Mouse (Mus musculus) MEL (cell line): Measurements from ENCODE around the gene 0610030E20Rik. TPM values are rescaled to one million over a fixed set of nuclear protein-coding genes. Genes with fewer than 3 reads are reported as not detected.

Experiments used
- DNase-seq: peaks from one replicate; pipeline ENCODE4 v3.0.0; 2011; ENCODE audit warnings: low read depth, low spot score
- H3K27ac ChIP-seq: 2 replicates; pipeline ENCODE4 v1.5.1; 2012; ENCODE audit warnings: low read depth, mild to moderate bottlenecking, control low read depth, low read length, moderate library complexity; ENCODE audit not compliant: control insufficient read depth
- H3K27me3 ChIP-seq, 2 experiments: fragments of 150-350 bp in 1 of 2; sonication (generic) in 1 of 2; 2 replicates each; pipeline ENCODE4 v1.6.1; 2012; ENCODE audit warnings: low read length in 2 of 2, mild to moderate bottlenecking in 2 of 2, improper control_type of control experiment in 1 of 2, moderate library complexity in 1 of 2; ENCODE audit not compliant: insufficient read depth in 2 of 2, control insufficient read depth in 1 of 2
- H3K36me3 ChIP-seq, 2 experiments: 2 replicates each; pipeline ENCODE4 v1.6.1; 2012 to 2014; ENCODE audit warnings: low read length in 2 of 2, improper control_type of control experiment in 1 of 2, inconsistent platforms in 1 of 2, mild to moderate bottlenecking in 1 of 2; ENCODE audit not compliant: insufficient read depth in 2 of 2, control insufficient read depth in 1 of 2
- H3K4me1 ChIP-seq, 2 experiments: fragments of 150-350 bp in 1 of 2; sonication (generic) in 1 of 2; 2 replicates each; pipeline ENCODE4 v1.6.1; 2012; ENCODE audit warnings: low read length in 2 of 2, improper control_type of control experiment in 1 of 2, mild to moderate bottlenecking in 1 of 2; ENCODE audit not compliant: insufficient read depth in 2 of 2, control insufficient read depth in 1 of 2
- H3K4me3 ChIP-seq, 2 experiments: fragments of 150-350 bp in 1 of 2; sonication (generic) in 1 of 2; 2 replicates each; pipeline ENCODE4 v1.5.1; 2012; ENCODE audit warnings: low read depth in 2 of 2, low read length in 2 of 2, mild to moderate bottlenecking in 2 of 2, moderate library complexity in 2 of 2, control low read depth in 1 of 2, improper control_type of control experiment in 1 of 2; ENCODE audit not compliant: control insufficient read depth in 1 of 2, insufficient read depth in 1 of 2
- H3K79me2 ChIP-seq: 2 replicates; pipeline ENCODE4 v1.6.1; 2012; ENCODE audit warnings: mild to moderate bottlenecking, low read length, moderate library complexity; ENCODE audit not compliant: control insufficient read depth, poor library complexity, insufficient read depth
- H3K9ac ChIP-seq: 2 replicates; pipeline ENCODE4 v1.6.1; 2012; ENCODE audit warnings: low read depth, mild to moderate bottlenecking, control low read depth, low read length, moderate library complexity; ENCODE audit not compliant: control insufficient read depth, poor library complexity, severe bottlenecking
- H3K9me3 ChIP-seq: fragments of 150-350 bp; sonication (generic); replicated peaks from 2 replicates; pipeline ENCODE4 v1.6.1; 2012; ENCODE audit warnings: mild to moderate bottlenecking, low read length, improper control_type of control experiment, moderate library complexity; ENCODE audit not compliant: insufficient read depth
- CTCF ChIP-seq, 3 experiments: IDR thresholded peaks in 2 of 3; conservative IDR thresholded peaks in 1 of 3; 2 replicates each; pipeline ENCODE4 v1.5.1; 2011 to 2012; ENCODE audit warnings: low read length in 3 of 3, low read depth in 2 of 3, mild to moderate bottlenecking in 2 of 3, improper control_type of control experiment in 1 of 3, inconsistent platforms in 1 of 3, mixed read lengths in 1 of 3, moderate library complexity in 1 of 3; ENCODE audit not compliant: control insufficient read depth in 1 of 3, insufficient read depth in 1 of 3, poor library complexity in 1 of 3, severe bottlenecking in 1 of 3
- E2F4 ChIP-seq: IDR thresholded peaks from 2 replicates; pipeline ENCODE4 v1.6.1; 2011; ENCODE audit warnings: low read depth, low read length, improper control_type of control experiment, borderline replicate concordance
- EP300 ChIP-seq, 2 experiments: IDR thresholded peaks; 2 replicates each; pipeline ENCODE4 v1.6.1; 2011; ENCODE audit warnings: improper control_type of control experiment in 2 of 2, low read length in 2 of 2, low read depth in 1 of 2, mild to moderate bottlenecking in 1 of 2
- GATA1 ChIP-seq: IDR thresholded peaks from 2 replicates; pipeline ENCODE4 v1.6.1; 2011; ENCODE audit warnings: low read depth, low read length, improper control_type of control experiment
- MYC ChIP-seq: IDR thresholded peaks from 2 replicates; pipeline ENCODE4 v1.6.1; 2011; ENCODE audit warnings: low read depth, mild to moderate bottlenecking, low read length, improper control_type of control experiment, moderate library complexity
- POLR2A ChIP-seq, 2 experiments: IDR thresholded peaks; 2 replicates each; pipeline ENCODE4 v1.6.1; 2011 to 2012; ENCODE audit warnings: low read length in 2 of 2, mild to moderate bottlenecking in 2 of 2, control low read depth in 1 of 2, improper control_type of control experiment in 1 of 2, low read depth in 1 of 2, moderate library complexity in 1 of 2; ENCODE audit not compliant: control insufficient read depth in 1 of 2, insufficient read depth in 1 of 2, poor library complexity in 1 of 2
- POLR2AphosphoS5 ChIP-seq: IDR thresholded peaks from 2 replicates; pipeline ENCODE4 v1.6.1; 2012; ENCODE audit warnings: low read depth, borderline replicate concordance, mild to moderate bottlenecking, inconsistent platforms, low read length, moderate library complexity, mixed read lengths
- RAD21 ChIP-seq: IDR thresholded peaks from 2 replicates; pipeline ENCODE4 v1.6.1; 2011; ENCODE audit warnings: mild to moderate bottlenecking, low read depth, low read length, improper control_type of control experiment
- SMC3 ChIP-seq: IDR thresholded peaks from 2 replicates; pipeline ENCODE4 v1.6.1; 2011; ENCODE audit warnings: low read depth, low read length, improper control_type of control experiment
- TAL1 ChIP-seq: IDR thresholded peaks from 2 replicates; pipeline ENCODE4 v1.6.1; 2012; ENCODE audit warnings: mild to moderate bottlenecking, inconsistent platforms, low read length, moderate library complexity, mixed read lengths
- TBP ChIP-seq: IDR thresholded peaks from 2 replicates; pipeline ENCODE4 v1.8.0; 2011; ENCODE audit warnings: low read depth, low read length, improper control_type of control experiment
- TCF12 ChIP-seq: IDR thresholded peaks from 2 replicates; pipeline ENCODE4 v1.6.1; 2014; ENCODE audit warnings: low read depth, mild to moderate bottlenecking, inconsistent platforms, low read length, improper control_type of control experiment, moderate library complexity
- UBTF ChIP-seq: IDR thresholded peaks from 2 replicates; pipeline ENCODE4 v1.6.1; 2012; ENCODE audit warnings: low read depth, mild to moderate bottlenecking, inconsistent platforms, low read length, improper control_type of control experiment, moderate library complexity, borderline replicate concordance; ENCODE audit not compliant: insufficient read depth
- USF1 ChIP-seq: IDR thresholded peaks from 2 replicates; pipeline ENCODE4 v1.6.1; 2014; ENCODE audit warnings: low read depth, mild to moderate bottlenecking, inconsistent platforms, low read length, improper control_type of control experiment, moderate library complexity
- polyA plus RNA-seq, 2 experiments: library from polyadenylated mRNA; stranded (reverse) in 1 of 2; unstranded in 1 of 2; fragments of >175 nt in 1 of 2; fragments of >200 nt in 1 of 2; gene quantifications; 2 replicates each; pipeline versions ENCODE4 v1.2.1 to v1.2.4; 2012; ENCODE audit warnings: low replicate concordance in 2 of 2, low read depth in 1 of 2; ENCODE audit not compliant: insufficient read length in 2 of 2, insufficient read depth in 1 of 2, missing spikeins in 1 of 2
- total RNA-seq: library from RNA; depleted of rRNA; stranded (reverse); fragments of 300-350 nt; gene quantifications from 2 replicates; pipeline ENCODE4 v1.2.3, GENCODE M21; 2012

Gene 0610030E20Rik
- total and polyA plus RNA-seq, 3 experiments: 14.2 to 28.5 TPM; not detected in 1

GRCm38 (mm10) chr6:72388791-72389329 is 41.7 kb downstream of the 0610030E20Rik start:
- TF ChIP-seq TCF12 (no peak), POLR2AphosphoS5 (peak; percentile 98; the same call in 1 of the 2 replicates)
- TF ChIP-seq, all 39 proteins: peak for 1
- H3K4me1 ChIP-seq: peaks cover 0 to 54% of the 10 kb centered on the region in 2 experiments; a peak in 3 of 4 replicates
- peak; percentile 75 for DNase-seq
- peaks cover 63% of the 10 kb centered on the region for H3K79me2 ChIP-seq
- peak overlapping the region; percentile 2 to 51; a peak in 3 of 4 replicates for H3K4me3 ChIP-seq
- H3K27me3 ChIP-seq: no peaks in the 10 kb centered on the region
- no peaks in the 10 kb centered on the region for H3K9me3 ChIP-seq
- H3K27ac ChIP-seq: peak overlapping the region; percentile 99
- H3K36me3 ChIP-seq: peaks cover 2 to 57% of the 10 kb centered on the region in 2 experiments; a peak in 3 of 4 replicates
- H3K9ac ChIP-seq: peak overlapping the region; percentile 84

GRCm38 (mm10) chr6:72389471-72389940 is 42.4 kb downstream of the 0610030E20Rik start:
- Histone ChIP-seq H3K36me3 (peaks cover 2 to 53% of the 10 kb centered on the region in 2 experiments; a peak in 3 of 4 replicates), H3K79me2 (peaks cover 63% of the 10 kb centered on the region), H3K4me1 (peaks cover 0 to 52% of the 10 kb centered on the region in 2 experiments; a peak in 3 of 4 replicates), H3K27ac (peak overlapping the region; percentile 99), H3K9me3 (no peaks in the 10 kb centered on the region), H3K4me3 (peak overlapping the region; percentile 2 to 77), H3K9ac (peak overlapping the region; percentile 96), H3K27me3 (no peaks in the 10 kb centered on the region)
- DNase-seq: peak; percentile 98
- TF ChIP-seq TAL1 (peak; percentile 99), TBP (peak; percentile 97), RAD21 (no peak), POLR2A (IDR thresholded peaks at IDR 0.05; ENCODE audit: control insufficient read depth in 1 of 2, insufficient read depth in 1 of 2, low read depth in 1 of 2, low read length in 2 of 2, poor library complexity in 1 of 2) (peak in 1 of 2 experiments; percentile 17; a peak in 1 of 4 replicates), UBTF (peak; percentile 98; the same call in 1 of the 2 replicates), MYC (no peak), GATA1 (peak; percentile 97), POLR2AphosphoS5 (peak; percentile 49; the same call in 1 of the 2 replicates)

GRCm38 (mm10) chr6:72389941-72390771 is 43.0 kb downstream of the 0610030E20Rik start, which contains the start of gene Vamp8:
Vamp8 (minus strand) TSS chr6:72390703.
- peaks cover 0 to 48% of the 10 kb centered on the region in 2 experiments; a peak in 3 of 4 replicates for H3K4me1 ChIP-seq
- DNase-seq: peak; percentile 83
- no peak for TF ChIP-seq SMC3
- TF ChIP-seq POLR2A (IDR thresholded peaks at IDR 0.05; ENCODE audit: control insufficient read depth in 1 of 2, insufficient read depth in 1 of 2, low read depth in 1 of 2, low read length in 2 of 2, poor library complexity in 1 of 2): peak; percentile 72 to 73; a peak in 3 of 4 replicates
- TF ChIP-seq EP300 (IDR thresholded peaks at IDR 0.05; ENCODE audit: low read depth in 1 of 2, low read length in 2 of 2): no peak
- TF ChIP-seq E2F4: no peak
- TF ChIP-seq USF1: no peak
- TF ChIP-seq TBP: no peak
- 0 out of 2 replicates have a peak, but pooled peaks have one; percentile 54 for TF ChIP-seq UBTF
- peak; percentile 8; the same call in 1 of the 2 replicates for TF ChIP-seq POLR2AphosphoS5
- no peak for TF ChIP-seq CTCF (IDR thresholded peaks at IDR 0.05 in 2 of 3, conservative IDR thresholded peaks at IDR 0.05 in 1 of 3; ENCODE audit: control insufficient read depth in 1 of 3, insufficient read depth in 1 of 3, low read depth in 2 of 3, low read length in 3 of 3, poor library complexity in 1 of 3, severe bottlenecking in 1 of 3)
- H3K27ac ChIP-seq: peak within 1 kb of the TSS; percentile 99
- H3K79me2 ChIP-seq: peaks cover 60% of the 10 kb centered on the region
- H3K27me3 ChIP-seq: no peaks in the 10 kb centered on the region
- peak within 1 kb of the TSS; percentile 71 to 77 for H3K4me3 ChIP-seq
- peak within 1 kb of the TSS; percentile 96 for H3K9ac ChIP-seq
- H3K9me3 ChIP-seq: no peaks in the 10 kb centered on the region
- H3K36me3 ChIP-seq: peaks cover 2 to 48% of the 10 kb centered on the region in 2 experiments; a peak in 3 of 4 replicates
